Mouse (Mus musculus): Measurements from ENCODE around the gene Plxnb3. TPM values are rescaled to one million over a fixed set of nuclear protein-coding genes. Genes with fewer than 3 reads are reported as not detected.
A peak's percentile ranks its signal among the peaks of the same experiment; 100 is the strongest.
"Not testable (repeated sequence)": the region's sequence is repeated elsewhere in the genome, so short reads cannot be mapped to it uniquely, and the experiment has no call there.

Plxnb3 gene
- 0.11 and 0.16 TPM in 2 replicates for polyA plus RNA-seq (2016; fragmentation: Nextera tagmentation; extraction: Ambion mirVana)

GRCm38 (mm10) chrX:73756334-73757140 lies at the start of gene Plxnb3:
Plxnb3 (plus strand) TSS chrX:73757090.
- H3K9ac ChIP-seq (replicated peaks) = no peak within 1 kb of the TSS
- no peak within 1 kb of the TSS for H3K4me3 ChIP-seq
- H3K4me2 ChIP-seq (replicated peaks) = no peak within 1 kb of the TSS
- H3K27ac ChIP-seq (replicated peaks) = no peak within 1 kb of the TSS
- H3K27me3 ChIP-seq = no peaks in the 10 kb centered on the region; the same call in 1 of the 2 replicates
- no peaks in the 10 kb centered on the region for H3K9me3 ChIP-seq
- H3K36me3 ChIP-seq = no peaks in the 10 kb centered on the region
- no peaks in the 10 kb centered on the region for H3K4me1 ChIP-seq
- WGBS = 55% methylated on average over 4 of the region's 5 CpGs
- no peak for ATAC-seq (ENCODE audit: low FRiP score, low read depth)

DNA sequence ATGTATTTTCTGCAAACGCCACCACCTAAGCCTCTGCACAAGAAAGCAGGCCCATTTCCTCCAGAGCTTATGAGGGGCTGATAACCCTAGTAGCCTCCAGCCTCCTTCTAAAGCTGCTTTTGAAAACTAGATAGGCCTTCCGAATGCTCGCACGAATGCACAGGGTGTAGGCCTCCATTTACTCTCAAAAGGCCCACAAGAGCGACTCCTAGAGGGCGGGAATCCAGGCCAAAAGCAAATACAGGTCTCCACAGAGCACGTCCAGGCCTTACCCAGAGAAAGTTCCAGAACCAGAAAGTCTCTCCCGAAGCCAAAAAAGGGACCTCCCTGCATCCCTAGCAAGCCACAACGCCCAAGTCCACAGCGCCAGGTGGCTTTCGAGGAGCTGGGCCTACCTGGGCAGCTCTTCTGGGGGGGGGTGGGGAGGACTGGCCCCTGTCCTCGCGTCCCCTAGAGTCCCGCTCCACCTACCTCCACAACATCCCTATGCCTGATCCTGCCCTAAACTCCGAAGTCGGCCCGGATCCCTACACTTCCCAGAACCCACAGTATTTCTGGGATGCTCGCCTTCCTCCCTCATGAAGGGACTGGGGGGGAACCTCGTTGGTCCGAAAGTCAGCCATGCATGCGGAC lies 41.3 kb upstream of the Plxnb3 start:
- no peaks in the 10 kb centered on the region; the same call in 1 of the 2 replicates for H3K27me3 ChIP-seq
- 0 out of 2 replicates have a peak, but pooled peaks cover 11% of the 10 kb centered on the region for H3K36me3 ChIP-seq
- peak overlapping the region; percentile 52 for H3K4me3 ChIP-seq
- no peak; the same call in 1 of the 2 replicates for ATAC-seq (ENCODE audit: low FRiP score, low read depth)
- 0 out of 2 replicates have a peak overlapping the region, but pooled peaks have one; percentile 30 for H3K27ac ChIP-seq (replicated peaks)
- H3K9me3 ChIP-seq = no peaks in the 10 kb centered on the region
- WGBS = 38% methylated on average over 20 of the region's 21 CpGs
- H3K4me1 ChIP-seq = peaks cover 26% of the 10 kb centered on the region
- peak overlapping the region; percentile 51; the same call in 1 of the 2 replicates for H3K9ac ChIP-seq (replicated peaks)
- H3K4me2 ChIP-seq (replicated peaks) = peak overlapping the region; percentile 66

GRCm38 (mm10) chrX:73716109-73716661 lies 40.7 kb upstream of the Plxnb3 start, which contains the start of the genes Bcap31 and Abcd1:
Bcap31 (minus strand) TSS chrX:73716175.
Abcd1 (plus strand) TSS chrX:73716597.
- Histone ChIP-seq H3K4me3 (peak within 1 kb of the TSS; percentile 52), H3K9ac (replicated peaks) (peak within 1 kb of the TSS; percentile 51), H3K4me2 (replicated peaks) (peak within 1 kb of the TSS; percentile 66), H3K36me3 (0 out of 2 replicates have a peak, but pooled peaks cover 11% of the 10 kb centered on the region), H3K27me3 (no peaks in the 10 kb centered on the region; the same call in 1 of the 2 replicates), H3K9me3 (no peaks in the 10 kb centered on the region), H3K4me1 (peaks cover 26% of the 10 kb centered on the region), H3K27ac (replicated peaks) (peak within 1 kb of the TSS; percentile 79)
- 21% methylated on average over 40 of the region's 45 CpGs for WGBS
- ATAC-seq (ENCODE audit: low FRiP score, low read depth) = peak; percentile 92

GRCm38 (mm10) chrX:73716709-73717545 lies 40.0 kb upstream of the Plxnb3 start:
- H3K9me3 ChIP-seq = no peaks in the 10 kb centered on the region
- H3K4me2 ChIP-seq (replicated peaks) = peak overlapping the region; percentile 66
- peak overlapping the region; percentile 79 for H3K27ac ChIP-seq (replicated peaks)
- H3K9ac ChIP-seq (replicated peaks) = peak overlapping the region; percentile 46
- WGBS = 37% methylated on average over 30 of the region's 30 CpGs
- H3K4me3 ChIP-seq = peak overlapping the region; percentile 52
- 0 out of 2 replicates have a peak, but pooled peaks cover 8% of the 10 kb centered on the region for H3K36me3 ChIP-seq
- peaks cover 26% of the 10 kb centered on the region for H3K4me1 ChIP-seq
- ATAC-seq (ENCODE audit: low FRiP score, low read depth) = no peak; the same call in 1 of the 2 replicates
- no peaks in the 10 kb centered on the region; the same call in 1 of the 2 replicates for H3K27me3 ChIP-seq

GRCm38 (mm10) chrX:73717667-73718066 lies 39.2 kb upstream of the Plxnb3 start:
- Histone ChIP-seq H3K9ac (replicated peaks) (no peak overlapping the region), H3K9me3 (no peaks in the 10 kb centered on the region), H3K27me3 (no peaks in the 10 kb centered on the region; the same call in 1 of the 2 replicates), H3K4me3 (peak overlapping the region; percentile 52), H3K4me1 (peaks cover 26% of the 10 kb centered on the region), H3K36me3 (0 out of 2 replicates have a peak, but pooled peaks cover 1% of the 10 kb centered on the region), H3K27ac (replicated peaks) (no peak overlapping the region), H3K4me2 (replicated peaks) (peak overlapping the region; percentile 66)
- ATAC-seq (ENCODE audit: low FRiP score, low read depth) = no peak
- 77% methylated on average over 11 of the region's 11 CpGs for WGBS

DNA sequence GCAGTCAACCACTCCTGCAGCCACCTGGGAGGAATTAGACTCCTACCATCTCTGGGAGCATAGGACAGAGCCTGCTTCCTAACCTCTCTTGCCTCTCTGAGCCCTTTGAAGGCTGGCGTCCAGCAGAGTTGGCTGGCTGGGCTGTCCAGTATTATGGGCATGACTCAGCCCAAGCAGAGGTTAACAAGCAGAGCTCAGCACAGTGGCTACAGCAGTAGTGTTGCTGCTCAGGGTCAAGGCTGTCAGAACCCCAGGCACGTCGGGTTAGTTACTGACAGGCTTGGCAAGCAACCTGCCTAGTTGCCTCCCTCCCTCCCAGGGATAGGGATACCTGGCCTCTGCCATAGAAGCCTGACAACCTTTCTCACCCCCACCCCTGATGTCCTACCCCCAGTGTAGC lies 38.6 kb upstream of the Plxnb3 start:
- WGBS = 54% methylated on average over 3 of the region's 3 CpGs
- Histone ChIP-seq H3K36me3 (no peaks in the 10 kb centered on the region), H3K9me3 (no peaks in the 10 kb centered on the region), H3K27ac (replicated peaks) (no peak overlapping the region), H3K4me1 (peaks cover 26% of the 10 kb centered on the region), H3K9ac (replicated peaks) (no peak overlapping the region; the same call in 1 of the 2 replicates), H3K27me3 (no peaks in the 10 kb centered on the region; the same call in 1 of the 2 replicates), H3K4me2 (replicated peaks) (no peak overlapping the region; the same call in 1 of the 2 replicates), H3K4me3 (no peak overlapping the region)
- no peak for ATAC-seq (ENCODE audit: low FRiP score, low read depth)

DNA sequence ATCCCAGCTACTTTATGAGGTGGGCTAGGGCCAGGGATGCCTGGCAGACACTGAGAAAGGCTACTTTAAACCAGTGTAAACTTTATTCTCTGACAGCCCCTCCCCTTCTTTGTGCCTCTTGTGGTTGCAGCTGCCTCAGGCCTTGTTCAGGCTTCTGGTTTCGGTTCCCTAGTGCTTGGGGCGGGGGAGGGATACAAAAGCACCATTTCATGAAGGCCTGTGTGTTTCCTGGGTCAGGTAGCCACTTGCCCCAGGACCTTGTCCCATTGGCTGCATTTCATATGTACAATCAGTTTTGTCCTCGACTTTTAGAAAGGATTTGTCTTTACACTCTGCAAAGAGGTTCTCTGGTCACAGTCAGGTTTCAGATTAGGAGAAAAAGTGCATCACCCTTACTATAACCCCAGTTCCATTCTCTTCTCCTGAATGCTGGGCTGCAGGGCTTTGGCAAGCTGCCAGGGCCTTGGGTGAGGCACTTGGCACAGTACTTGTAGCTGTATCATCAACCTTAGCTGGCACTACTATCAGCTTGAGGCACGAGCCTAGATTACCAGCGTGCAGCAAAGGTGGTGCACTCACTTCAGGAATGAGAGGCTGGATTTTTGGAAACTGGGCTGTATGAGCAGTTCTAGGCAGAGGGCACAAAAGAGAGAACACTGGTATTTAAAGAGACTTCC lies 38.1 kb upstream of the Plxnb3 start:
- 57% methylated on average over 5 of the region's 5 CpGs for WGBS
- peaks cover 26% of the 10 kb centered on the region for H3K4me1 ChIP-seq
- no peaks in the 10 kb centered on the region for H3K9me3 ChIP-seq
- H3K4me2 ChIP-seq (replicated peaks) = no peak overlapping the region; the same call in 1 of the 2 replicates
- H3K4me3 ChIP-seq = no peak overlapping the region
- no peak overlapping the region; the same call in 1 of the 2 replicates for H3K9ac ChIP-seq (replicated peaks)
- H3K36me3 ChIP-seq = no peaks in the 10 kb centered on the region
- H3K27me3 ChIP-seq = no peaks in the 10 kb centered on the region; the same call in 1 of the 2 replicates
- no peak overlapping the region for H3K27ac ChIP-seq (replicated peaks)
- no peak for ATAC-seq (ENCODE audit: low FRiP score, low read depth)

DNA sequence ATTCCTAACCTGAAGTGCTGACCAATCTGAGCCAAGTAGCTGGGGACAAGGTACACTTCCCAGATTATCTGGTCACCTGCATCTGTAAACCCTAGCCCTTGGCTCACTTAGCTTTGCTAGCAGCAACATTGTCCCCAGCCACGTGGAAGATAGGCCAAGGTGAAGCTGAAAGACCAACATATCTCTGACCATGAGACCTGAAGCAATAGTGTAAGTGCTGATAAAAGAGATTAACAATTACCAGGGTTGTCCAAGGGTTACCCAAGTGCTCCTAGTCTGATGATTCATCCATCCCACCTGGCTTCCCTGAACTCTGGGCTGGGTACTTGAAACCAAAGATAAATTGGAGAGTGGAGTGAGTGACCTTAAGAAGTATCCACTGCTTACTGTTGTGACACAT lies 26.0 kb upstream of the Plxnb3 start:
- no peaks in the 10 kb centered on the region for H3K4me1 ChIP-seq
- H3K9me3 ChIP-seq = no peaks in the 10 kb centered on the region
- ATAC-seq (ENCODE audit: low FRiP score, low read depth) = no peak
- H3K27me3 ChIP-seq = no peaks in the 10 kb centered on the region
- H3K36me3 ChIP-seq = no peaks in the 10 kb centered on the region
- H3K4me3 ChIP-seq = no peak overlapping the region
- 61% methylated on average over 1 of the region's 1 CpGs for WGBS
- H3K27ac ChIP-seq (replicated peaks) = no peak overlapping the region
- no peak overlapping the region for H3K9ac ChIP-seq (replicated peaks)
- H3K4me2 ChIP-seq (replicated peaks) = no peak overlapping the region

DNA sequence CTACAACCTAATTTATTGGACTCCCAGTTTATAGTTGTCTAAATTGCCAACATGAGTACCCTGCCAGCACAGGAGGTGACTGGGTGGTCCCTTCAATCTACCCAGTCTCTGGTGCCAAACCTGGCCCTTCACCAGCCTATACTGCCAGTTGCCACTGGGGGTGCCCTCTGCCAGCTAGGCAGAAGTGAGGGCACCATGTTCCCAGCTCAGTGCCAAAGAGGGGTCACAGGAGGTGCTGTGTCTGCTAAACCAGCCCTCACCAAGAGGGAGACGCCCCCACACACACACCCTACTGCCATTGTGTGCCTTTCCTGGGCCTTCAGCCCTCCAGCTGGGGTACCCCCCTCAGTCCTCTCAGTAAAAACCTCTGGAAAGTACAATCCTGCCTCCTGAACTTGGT lies 18.7 kb upstream of the Plxnb3 start:
- Histone ChIP-seq H3K27ac (replicated peaks) (no peak overlapping the region), H3K4me1 (no peaks in the 10 kb centered on the region), H3K4me2 (replicated peaks) (no peak overlapping the region), H3K9ac (replicated peaks) (no peak overlapping the region), H3K36me3 (no peaks in the 10 kb centered on the region), H3K4me3 (no peak overlapping the region), H3K9me3 (no peaks in the 10 kb centered on the region), H3K27me3 (no peaks in the 10 kb centered on the region)
- 80% methylated on average over 1 of the region's 1 CpGs for WGBS
- ATAC-seq (ENCODE audit: low FRiP score, low read depth) = no peak

- Histone ChIP-seq H3K9ac (replicated peaks) (no peak overlapping the region), H3K4me1 (no peaks in the 10 kb centered on the region), H3K4me3 (no peak overlapping the region), H3K9me3 (no peaks in the 10 kb centered on the region), H3K36me3 (no peaks in the 10 kb centered on the region), H3K4me2 (replicated peaks) (no peak overlapping the region), H3K27ac (replicated peaks) (no peak overlapping the region), H3K27me3 (no peaks in the 10 kb centered on the region)
- no peak for ATAC-seq (ENCODE audit: low FRiP score, low read depth)
- WGBS = 67% methylated on average over 5 of the region's 5 CpGs
Observed at GRCm38 (mm10) chrX:73739151-73739550, 17.7 kb upstream of the Plxnb3 start.

DNA sequence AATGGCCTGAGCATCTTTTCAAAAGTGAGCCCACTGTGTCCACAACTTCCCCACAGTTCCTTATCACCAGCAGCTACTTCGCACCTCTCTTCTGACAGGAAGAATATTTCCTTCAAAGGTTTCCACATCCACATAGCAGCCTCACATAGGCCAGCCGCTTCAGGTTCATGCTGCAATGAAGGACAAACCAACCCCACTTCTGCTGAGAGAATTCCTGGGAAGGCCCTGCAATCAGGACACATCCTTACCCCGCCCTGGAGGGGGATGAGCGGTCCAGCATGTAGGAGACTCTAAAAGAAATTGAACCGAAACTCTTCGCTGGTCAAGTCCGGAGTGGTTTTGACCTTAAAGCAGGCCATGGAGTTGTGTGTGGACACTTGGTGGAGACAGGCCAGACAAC lies 17.0 kb upstream of the Plxnb3 start:
- not testable (repeated sequence) for H3K9ac ChIP-seq (replicated peaks); ATAC-seq (ENCODE audit: low FRiP score, low read depth); H3K9me3 ChIP-seq; H3K27ac ChIP-seq (replicated peaks); H3K4me3 ChIP-seq; H3K36me3 ChIP-seq; H3K27me3 ChIP-seq; H3K4me1 ChIP-seq; H3K4me2 ChIP-seq (replicated peaks)
- WGBS = 90% methylated on average over 7 of the region's 7 CpGs

Data from midbrain, embryonic 12.5 days (tissue).